Mouse (Mus musculus) neural tube, embryonic 12.5 days (tissue): ENCODE data around the gene Alyref. TPM values are rescaled to one million over a fixed set of nuclear protein-coding genes. Genes with fewer than 3 reads are reported as not detected.

Source experiments
- ATAC-seq: fragments of 200-750 bp; cut with Nextera tagmentation; 2 replicates; pipeline ENCODE4 v1.8.0; 2017; ENCODE audit warnings: low read depth, mild to moderate bottlenecking, moderate TSS enrichment, moderate library complexity; ENCODE audit not compliant: low FRiP score
- H3K27ac ChIP-seq: fragments of 300-500 bp; sonication (generic); 2 replicates; pipeline ENCODE4 v1.5.1; 2016
- H3K27me3 ChIP-seq: fragments of 300-500 bp; sonication (generic); replicated peaks from 2 replicates; pipeline ENCODE4 v1.6.1; 2016; ENCODE audit warnings: mild to moderate bottlenecking
- H3K36me3 ChIP-seq: fragments of 300-500 bp; sonication (generic); 2 replicates; pipeline ENCODE4 v1.6.1; 2016; ENCODE audit warnings: mild to moderate bottlenecking
- H3K4me1 ChIP-seq: fragments of 300-500 bp; sonication (generic); 2 replicates; pipeline ENCODE4 v1.6.1; 2016
- H3K4me2 ChIP-seq: fragments of 300-500 bp; sonication (generic); replicated peaks from 2 replicates; pipeline ENCODE4 v1.6.1; 2016; ENCODE audit warnings: mild to moderate bottlenecking
- H3K4me3 ChIP-seq: fragments of 300-500 bp; sonication (generic); 2 replicates; pipeline ENCODE4 v1.5.1; 2016
- H3K9ac ChIP-seq: fragments of 300-500 bp; sonication (generic); 2 replicates; pipeline ENCODE4 v1.6.1; 2016; ENCODE audit warnings: mild to moderate bottlenecking
- H3K9me3 ChIP-seq: fragments of 300-500 bp; sonication (generic); 2 replicates; pipeline ENCODE4 v1.6.1; 2016; ENCODE audit warnings: mild to moderate bottlenecking
- WGBS: fragments of 180-500 bp; shearing (Covaris S2); methylation state at CpG from one replicate; pipeline ENCODE4 v1.1.7; 2016; 5-methylcytosine and 5-hydroxymethylcytosine counted together
- polyA plus RNA-seq: library from polyadenylated mRNA; unstranded; fragments of >200 nt; fragmentation: Nextera tagmentation; extraction: Ambion mirVana; gene quantifications from 2 replicates; pipeline ENCODE4 v1.2.1, GENCODE M21; 2016

Gene Alyref
- 509 and 592 TPM in 2 replicates for polyA plus RNA-seq

DNA sequence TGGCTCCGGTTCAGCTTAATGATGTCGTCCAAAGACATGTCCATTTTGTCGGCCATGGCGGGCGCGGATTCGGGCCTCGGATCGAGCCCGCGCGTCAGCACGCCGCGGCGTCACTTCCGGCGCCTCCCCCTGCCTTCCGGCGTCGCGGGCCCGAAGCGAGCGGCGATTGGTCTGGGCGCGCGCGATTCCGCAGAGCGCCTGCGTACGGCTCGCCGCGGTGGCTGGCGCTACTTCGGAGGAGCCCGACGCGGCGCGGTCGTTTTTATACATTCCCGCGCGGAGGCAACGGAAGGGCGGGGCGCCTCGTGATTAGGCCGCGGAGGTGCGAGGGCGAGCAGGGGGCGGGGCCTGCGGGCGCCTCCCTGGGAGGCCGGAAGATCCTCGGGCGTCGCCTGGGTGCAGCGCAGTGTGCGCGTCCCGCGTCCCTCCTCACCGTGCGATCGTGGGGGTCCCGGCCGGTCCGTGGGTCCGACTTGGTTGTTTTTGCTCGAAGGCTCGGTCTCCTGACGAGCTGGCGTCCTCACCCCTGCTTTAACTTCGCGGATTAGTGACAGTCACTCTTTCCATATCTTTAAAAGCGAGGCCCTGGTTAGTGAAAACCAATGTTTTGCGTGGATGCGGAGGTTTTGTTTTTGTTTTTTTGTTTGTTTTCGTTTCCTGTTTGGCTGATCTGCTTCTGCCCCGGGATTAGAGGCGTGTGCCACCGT is at the start of gene Alyref, which contains the start of gene Anapc11:
Gene Alyref, minus strand, starts transcription at position 83 of the 707 bp plus-strand sequence.
Gene Anapc11, plus strand, starts transcription at position 139 of the 707 bp plus-strand sequence.
- peak within 1 kb of the TSS; percentile 100 for H3K4me3 ChIP-seq
- H3K36me3 ChIP-seq: peaks cover 57% of the 10 kb centered on the region
- H3K27ac ChIP-seq: peak within 1 kb of the TSS; percentile 53; the same call in 1 of the 2 replicates
- no peaks in the 10 kb centered on the region for H3K27me3 ChIP-seq
- H3K4me2 ChIP-seq: peak within 1 kb of the TSS; percentile 98
- H3K9ac ChIP-seq: peak within 1 kb of the TSS; percentile 99
- peaks cover 23% of the 10 kb centered on the region for H3K4me1 ChIP-seq
- peak; percentile 94 for ATAC-seq
- H3K9me3 ChIP-seq: no peaks in the 10 kb centered on the region
- WGBS: under 1% methylated on average over 88 of the region's 88 CpGs

DNA sequence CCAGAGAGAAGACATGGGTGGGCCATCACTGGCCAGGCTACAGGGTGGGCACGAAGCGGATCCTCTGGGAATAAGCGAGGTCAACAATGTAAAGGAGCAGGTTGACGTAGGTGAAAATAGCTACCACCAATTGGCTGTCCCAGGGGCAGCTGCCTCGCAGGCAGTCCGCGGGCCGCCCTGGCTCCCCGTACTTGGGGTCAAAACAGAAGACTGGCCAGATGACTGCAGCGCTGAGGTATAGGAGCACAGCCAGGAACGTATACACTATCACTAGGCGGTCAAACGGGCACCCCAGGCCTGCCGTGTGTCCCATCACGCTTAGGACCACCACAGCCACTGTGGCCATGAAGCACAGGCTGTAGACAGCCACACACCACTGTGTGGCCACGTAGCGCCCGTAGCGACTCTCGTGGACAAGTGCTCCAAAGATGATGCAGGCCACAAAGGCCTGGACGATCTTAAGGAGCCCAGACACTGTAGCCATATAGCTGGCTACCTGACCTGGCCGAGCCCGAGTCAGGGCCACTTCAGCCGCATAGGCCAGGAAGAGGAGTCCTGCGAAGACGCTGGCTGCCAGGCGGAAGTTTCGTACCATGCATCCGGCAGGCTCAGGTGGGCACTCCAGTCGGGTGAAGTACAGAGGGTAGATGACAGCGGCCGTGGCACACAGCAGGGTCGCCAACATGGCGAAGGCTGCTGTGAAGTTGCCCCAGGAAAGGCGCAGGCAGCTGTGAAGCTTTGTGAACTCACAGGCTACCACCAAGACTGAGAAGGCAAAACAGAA is 49.1 kb upstream of the Alyref start:
- Histone ChIP-seq H3K36me3 (no peaks in the 10 kb centered on the region), H3K4me2 (peak overlapping the region; percentile 57), H3K4me1 (peaks cover 25% of the 10 kb centered on the region), H3K9ac (no peak overlapping the region; the same call in 1 of the 2 replicates), H3K27ac (no peak overlapping the region), H3K4me3 (peak overlapping the region; percentile 19; the same call in 1 of the 2 replicates), H3K9me3 (no peaks in the 10 kb centered on the region), H3K27me3 (peaks cover 5% of the 10 kb centered on the region; the same call in 1 of the 2 replicates)
- 82% methylated on average over 35 of the region's 35 CpGs for WGBS
- ATAC-seq: no peak

DNA sequence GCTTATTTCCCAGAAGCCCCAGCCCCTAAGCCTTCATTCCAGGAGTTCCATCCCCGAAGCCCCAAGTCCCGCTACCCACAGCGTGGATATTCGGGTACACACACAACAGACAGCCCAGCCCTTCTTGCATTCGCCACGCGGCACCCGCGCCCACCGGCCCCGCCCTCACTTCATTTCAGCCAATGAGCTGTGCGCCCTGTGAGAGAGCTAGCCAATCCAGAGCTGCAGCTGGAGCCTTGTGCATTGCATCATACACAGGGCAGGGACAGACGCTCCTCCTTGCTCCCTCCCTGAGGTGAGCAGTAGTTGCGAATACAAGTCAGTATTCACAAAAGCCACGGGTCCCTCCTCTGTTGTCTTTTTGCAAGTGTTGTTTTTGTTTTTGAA is 45.4 kb upstream of the Alyref start, which contains the start of gene Pycr1:
Gene Pycr1, minus strand, starts transcription at position 169 of the 387 bp plus-strand sequence.
- H3K27ac ChIP-seq: no peak within 1 kb of the TSS
- no peaks in the 10 kb centered on the region for H3K9me3 ChIP-seq
- under 1% methylated on average over 15 of the region's 15 CpGs for WGBS
- H3K4me1 ChIP-seq: peaks cover 35% of the 10 kb centered on the region
- H3K36me3 ChIP-seq: no peaks in the 10 kb centered on the region
- peaks cover 12% of the 10 kb centered on the region; the same call in 1 of the 2 replicates for H3K27me3 ChIP-seq
- peak; percentile 100 for ATAC-seq
- peak within 1 kb of the TSS; percentile 82 for H3K4me2 ChIP-seq
- H3K9ac ChIP-seq: peak within 1 kb of the TSS; percentile 58
- H3K4me3 ChIP-seq: peak within 1 kb of the TSS; percentile 40

DNA sequence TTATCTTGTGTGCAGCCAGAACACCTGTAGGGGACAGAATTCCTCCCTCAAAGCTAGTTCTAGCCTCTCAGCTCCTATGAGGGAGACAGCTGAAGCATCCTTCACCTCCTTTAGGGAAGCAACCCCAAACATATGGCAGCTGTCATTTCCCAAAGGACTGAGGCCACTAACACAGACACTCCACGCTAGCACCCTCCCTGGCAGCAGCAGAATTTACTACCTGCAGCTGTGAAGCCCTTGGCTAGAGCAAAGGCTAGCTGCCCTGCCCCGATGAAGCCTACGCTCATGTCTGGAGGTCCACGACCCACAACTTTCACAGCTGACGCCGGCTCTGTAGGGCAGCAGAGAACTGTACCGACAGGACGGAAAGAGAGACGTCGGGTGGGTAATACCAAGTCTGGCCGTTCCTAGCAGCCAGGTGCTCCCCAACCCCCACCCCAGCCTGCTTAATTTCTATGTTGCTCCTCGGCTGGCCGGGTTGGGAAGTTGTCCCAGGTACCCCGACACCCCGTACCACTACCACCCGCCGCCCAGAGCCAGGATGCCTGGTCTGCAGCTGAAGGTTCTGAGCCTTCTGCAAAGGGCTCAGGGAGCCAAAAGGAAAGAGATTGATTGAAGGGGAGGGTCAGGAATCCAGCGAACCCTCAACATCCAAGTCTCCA is 44.9 kb upstream of the Alyref start:
- H3K4me3 ChIP-seq: peak overlapping the region; percentile 40
- WGBS: 2% methylated on average over 18 of the region's 18 CpGs
- peak overlapping the region; percentile 82 for H3K4me2 ChIP-seq
- peaks cover 32% of the 10 kb centered on the region for H3K4me1 ChIP-seq
- H3K27ac ChIP-seq: no peak overlapping the region
- peak; percentile 65 for ATAC-seq
- no peaks in the 10 kb centered on the region for H3K9me3 ChIP-seq
- peak overlapping the region; percentile 58 for H3K9ac ChIP-seq
- no peaks in the 10 kb centered on the region for H3K36me3 ChIP-seq
- peaks cover 12% of the 10 kb centered on the region; the same call in 1 of the 2 replicates for H3K27me3 ChIP-seq

DNA sequence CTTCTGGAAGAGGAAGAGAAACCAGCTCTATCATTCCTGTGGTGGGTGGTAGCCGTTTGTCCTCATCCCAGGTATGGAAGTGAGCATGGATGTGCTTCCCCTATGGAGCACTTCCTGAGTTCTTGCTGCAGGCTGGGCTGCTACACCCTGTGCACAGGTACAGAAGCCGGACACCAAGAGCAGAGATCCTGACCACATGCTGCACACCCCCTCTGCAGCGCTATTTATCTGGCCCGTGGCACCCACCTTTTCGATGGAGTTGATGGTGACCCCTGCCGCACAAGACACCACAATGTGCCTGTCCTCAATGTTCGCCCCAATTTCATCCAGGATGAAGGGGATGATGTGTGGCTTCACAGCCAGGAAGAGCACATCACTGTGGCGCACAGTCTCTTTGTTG is 43.7 kb upstream of the Alyref start:
- no peak overlapping the region for H3K4me3 ChIP-seq
- no peak for ATAC-seq
- H3K9ac ChIP-seq: peak overlapping the region; percentile 33; the same call in 1 of the 2 replicates
- 83% methylated on average over 8 of the region's 8 CpGs for WGBS
- H3K9me3 ChIP-seq: no peaks in the 10 kb centered on the region
- H3K27ac ChIP-seq: no peak overlapping the region
- H3K4me1 ChIP-seq: peaks cover 21% of the 10 kb centered on the region
- H3K36me3 ChIP-seq: no peaks in the 10 kb centered on the region
- H3K4me2 ChIP-seq: peak overlapping the region; percentile 82
- H3K27me3 ChIP-seq: 0 out of 2 replicates have a peak, but pooled peaks cover 6% of the 10 kb centered on the region

DNA sequence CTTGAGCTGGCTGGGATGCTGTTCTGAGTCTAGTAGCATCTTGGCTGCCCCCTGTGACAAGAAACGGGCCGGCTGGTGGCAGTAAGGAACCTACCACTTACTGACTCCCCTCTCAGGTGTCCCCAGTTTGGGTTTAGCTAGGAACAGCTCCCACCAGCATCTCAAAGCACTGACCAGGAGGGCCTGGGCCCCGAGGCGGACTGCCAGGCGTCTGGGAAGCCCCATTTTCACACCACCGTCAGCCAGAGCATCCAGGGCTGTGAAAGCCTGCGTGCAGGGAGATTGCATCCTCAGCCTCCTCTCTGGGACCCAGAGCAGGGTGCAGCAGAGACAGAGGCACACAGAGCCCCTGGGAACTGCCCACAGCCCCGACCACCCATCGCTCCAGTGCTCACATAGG is 43.1 kb upstream of the Alyref start:
- peaks cover 21% of the 10 kb centered on the region for H3K4me1 ChIP-seq
- H3K9me3 ChIP-seq: no peaks in the 10 kb centered on the region
- no peak overlapping the region for H3K4me3 ChIP-seq
- ATAC-seq: no peak
- H3K27me3 ChIP-seq: 0 out of 2 replicates have a peak, but pooled peaks cover 6% of the 10 kb centered on the region
- H3K36me3 ChIP-seq: no peaks in the 10 kb centered on the region
- H3K4me2 ChIP-seq: peak overlapping the region; percentile 12; the same call in 1 of the 2 replicates
- 68% methylated on average over 9 of the region's 9 CpGs for WGBS
- H3K9ac ChIP-seq: peak overlapping the region; percentile 33
- H3K27ac ChIP-seq: no peak overlapping the region

DNA sequence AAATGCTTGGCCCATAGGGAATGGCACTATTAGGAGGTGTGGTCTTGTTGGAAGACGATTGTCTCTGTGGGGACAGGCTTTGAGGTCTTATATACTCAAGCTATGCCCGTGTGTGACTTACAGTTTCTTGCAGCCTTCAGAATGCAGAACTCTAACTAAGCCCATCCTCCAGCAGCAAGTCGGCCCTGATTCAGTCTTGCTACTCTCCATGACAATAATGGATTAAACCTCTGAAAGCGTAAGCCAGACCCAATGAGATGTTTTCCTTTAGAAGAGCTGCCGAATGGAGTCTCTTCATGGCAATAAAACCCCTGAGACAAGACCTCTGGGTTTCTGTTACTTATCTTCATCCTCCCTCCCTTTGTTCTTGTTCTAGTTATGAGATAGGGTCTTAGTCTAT is 36.6 kb upstream of the Alyref start:
- Histone ChIP-seq H3K4me3 (no peak overlapping the region), H3K4me2 (no peak overlapping the region), H3K9me3 (no peaks in the 10 kb centered on the region), H3K27ac (no peak overlapping the region), H3K27me3 (no peaks in the 10 kb centered on the region), H3K9ac (no peak overlapping the region), H3K36me3 (no peaks in the 10 kb centered on the region), H3K4me1 (peaks cover 31% of the 10 kb centered on the region)
- WGBS: 85% methylated on average over 5 of the region's 5 CpGs
- no peak for ATAC-seq

DNA sequence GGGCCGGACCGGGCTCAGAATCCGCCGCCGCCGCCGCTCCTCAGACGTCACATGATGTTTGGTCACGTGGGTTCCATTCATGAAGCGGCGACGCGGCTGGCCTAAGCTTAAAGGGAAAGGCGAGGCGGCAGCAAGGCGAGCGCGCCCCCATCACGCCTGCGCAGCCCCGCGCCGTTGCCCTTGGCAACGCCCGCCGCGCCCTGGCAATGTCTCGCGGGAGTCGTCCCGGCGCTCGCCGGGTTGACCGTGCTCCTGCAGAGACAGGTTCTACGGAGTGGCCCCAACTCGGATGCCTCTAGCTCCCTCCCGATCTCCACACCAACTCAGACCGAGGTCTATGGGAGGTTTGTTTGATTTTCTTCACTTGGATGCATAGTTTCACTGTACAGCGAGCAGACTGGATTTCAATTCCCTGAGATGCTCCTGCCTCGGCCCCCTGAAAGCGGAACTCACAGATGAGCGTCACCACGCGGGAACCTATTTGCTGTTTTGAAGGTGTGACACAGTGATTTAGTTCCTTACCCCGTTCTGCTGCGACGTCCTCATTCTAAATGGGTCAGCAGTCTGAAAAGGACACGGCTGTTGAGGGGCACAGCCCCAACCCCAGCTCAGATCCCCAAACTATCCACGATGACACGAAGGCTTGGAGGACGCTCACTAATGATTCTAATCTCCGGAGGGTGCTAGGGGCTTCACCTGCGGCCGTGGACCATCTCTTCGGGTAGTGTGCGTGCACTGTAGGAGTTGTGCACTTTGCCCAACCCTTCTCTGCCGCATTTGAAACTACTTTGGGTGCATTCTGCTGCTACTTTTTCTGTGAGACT is 35.6 kb upstream of the Alyref start, which contains the start of gene Mafg:
Gene Mafg, minus strand, starts transcription at position 81 of the 824 bp plus-strand sequence.
- Histone ChIP-seq H3K4me1 (peaks cover 40% of the 10 kb centered on the region), H3K36me3 (peaks cover 11% of the 10 kb centered on the region), H3K9ac (peak within 1 kb of the TSS; percentile 95), H3K27ac (peak within 1 kb of the TSS; percentile 79), H3K4me2 (peak within 1 kb of the TSS; percentile 97), H3K9me3 (no peaks in the 10 kb centered on the region), H3K27me3 (no peaks in the 10 kb centered on the region), H3K4me3 (peak within 1 kb of the TSS; percentile 90)
- 10% methylated on average over 58 of the region's 58 CpGs for WGBS
- ATAC-seq: peak; percentile 89

DNA sequence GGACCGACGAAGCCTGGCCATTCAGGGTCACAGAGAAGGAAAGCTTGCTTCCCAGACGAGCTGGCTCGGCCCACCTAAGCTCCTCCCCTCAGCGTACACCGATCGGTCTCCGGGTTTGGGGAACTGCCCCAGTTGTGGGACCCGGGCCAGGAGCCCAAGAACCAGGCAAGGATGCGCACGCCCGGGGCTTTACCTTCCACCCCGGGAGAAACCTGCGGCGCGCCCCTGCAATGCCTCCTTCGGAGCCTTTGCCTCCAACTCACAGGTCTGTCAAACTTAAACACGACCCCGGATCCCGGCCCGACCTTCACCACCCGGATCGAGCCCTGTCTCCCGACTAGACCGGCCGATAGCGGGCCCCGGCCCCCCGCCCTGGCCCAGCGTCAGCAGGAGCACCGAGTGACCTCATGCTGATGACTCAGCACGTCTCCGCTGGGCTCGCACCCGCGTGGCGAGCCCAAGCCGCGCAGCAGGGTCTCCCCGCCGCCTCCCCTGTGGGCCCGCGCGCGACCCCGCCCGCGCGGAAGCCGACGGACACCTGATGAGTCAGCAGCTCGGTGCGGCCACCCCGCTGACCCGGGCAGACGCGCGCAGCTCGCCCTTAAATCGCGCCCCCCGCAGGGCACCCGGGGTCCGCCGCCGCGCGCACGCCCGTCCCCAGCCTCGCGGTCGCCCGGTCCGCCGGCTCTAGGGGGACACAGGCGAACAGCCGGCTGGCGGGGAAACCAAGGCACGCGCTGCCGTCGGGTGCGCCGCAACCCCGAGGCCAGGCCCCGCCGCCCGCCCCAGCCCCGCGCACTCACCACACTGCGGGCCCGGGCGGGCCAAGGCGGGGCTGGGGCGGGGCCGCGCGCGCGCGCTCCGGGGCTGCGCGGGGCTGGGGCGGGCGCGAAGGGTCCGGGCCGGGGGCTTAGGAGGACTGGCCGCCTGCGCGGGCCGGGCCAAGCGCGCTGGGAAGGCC is 34.7 kb upstream of the Alyref start:
- Histone ChIP-seq H3K4me2 (peak overlapping the region; percentile 97), H3K27me3 (no peaks in the 10 kb centered on the region), H3K27ac (peak overlapping the region; percentile 79), H3K4me3 (peak overlapping the region; percentile 90), H3K9ac (peak overlapping the region; percentile 95), H3K36me3 (peaks cover 14% of the 10 kb centered on the region), H3K9me3 (no peaks in the 10 kb centered on the region), H3K4me1 (peaks cover 40% of the 10 kb centered on the region)
- ATAC-seq: peak; percentile 82
- under 1% methylated on average over 103 of the region's 116 CpGs for WGBS

DNA sequence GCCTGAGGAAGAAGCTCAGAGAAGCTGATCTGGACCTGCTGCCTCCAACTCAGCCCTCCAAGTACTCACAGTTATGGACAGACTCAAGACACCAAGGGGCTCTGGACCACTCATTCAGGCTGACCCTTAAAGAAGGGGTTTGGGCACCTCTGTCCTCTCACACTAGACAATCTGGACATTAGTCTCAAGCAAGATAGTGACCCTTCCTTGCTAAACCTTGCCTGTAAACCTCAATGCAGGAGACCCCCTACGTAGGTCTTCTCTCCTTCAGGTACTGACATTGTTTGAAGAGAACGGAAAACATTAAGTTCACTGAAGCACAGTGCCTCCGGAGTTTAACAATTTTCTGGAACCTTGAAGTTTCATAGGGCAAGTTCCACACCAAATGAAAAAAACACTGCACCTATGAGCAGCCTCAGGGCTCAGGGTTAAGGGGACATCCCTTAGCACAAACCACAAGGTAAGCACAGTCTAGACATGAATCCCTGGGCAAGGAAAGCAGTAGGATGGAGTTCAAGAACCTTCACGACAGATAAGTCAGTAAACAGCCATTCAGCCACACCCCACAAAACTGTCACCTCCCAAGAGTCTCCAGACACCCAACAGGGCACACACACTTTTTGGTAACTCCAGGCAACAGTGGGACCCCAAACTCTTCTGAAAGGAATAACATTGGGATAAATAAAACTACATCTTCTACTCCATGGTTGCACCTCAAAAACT is 33.7 kb upstream of the Alyref start:
- no peak for ATAC-seq
- WGBS: 69% methylated on average over 4 of the region's 4 CpGs
- Histone ChIP-seq H3K9me3 (no peaks in the 10 kb centered on the region), H3K27ac (no peak overlapping the region), H3K4me2 (peak overlapping the region; percentile 97), H3K36me3 (peaks cover 23% of the 10 kb centered on the region), H3K4me1 (peaks cover 40% of the 10 kb centered on the region), H3K27me3 (no peaks in the 10 kb centered on the region), H3K9ac (peak overlapping the region; percentile 95), H3K4me3 (peak overlapping the region; percentile 90)
